Mouse (Mus musculus) left cerebral cortex, postnatal 14 days (tissue): ENCODE measurements around the gene Cyp4f14. TPM values are rescaled to one million over a fixed set of nuclear protein-coding genes. Genes with fewer than 3 reads are reported as not detected.

Source experiments
- DNase-seq, 2 experiments: peaks; one replicate each; pipeline ENCODE4 v3.0.0; 2021 to 2022; ENCODE audit warnings: low spot score in 2 of 2, mixed read lengths in 1 of 2
- intact Hi-C: fragments of 180-260 bp; cut with DNase I; formaldehyde crosslinking; loops from one replicate; pipeline ENCODE4 v1.15.1; 2025
- long read RNA-seq, 2 experiments: library from polyadenylated mRNA; stranded (forward); transcript quantifications; one replicate each; pipeline ENCODE4 v2.0.0; 2021
- total RNA-seq, 2 experiments: library from RNA; stranded (reverse); gene quantifications; 2 replicates each; pipeline ENCODE4 v1.2.3; 2021

Cyp4f14 gene
- 1 to 10 TPM; 3.3 to 3.4 TPM for total RNA-seq
- long read RNA-seq, experiment 1, partial matches to known transcripts = 0 of 8 reads
- long read RNA-seq, experiment 1, other reads (novel, unspliced or antisense) = 6 of 8 reads
- long read RNA-seq, experiment 2, partial matches to known transcripts = 0 of 4 reads
- long read RNA-seq, experiment 2, other reads (novel, unspliced or antisense) = 3 of 4 reads

DNA sequence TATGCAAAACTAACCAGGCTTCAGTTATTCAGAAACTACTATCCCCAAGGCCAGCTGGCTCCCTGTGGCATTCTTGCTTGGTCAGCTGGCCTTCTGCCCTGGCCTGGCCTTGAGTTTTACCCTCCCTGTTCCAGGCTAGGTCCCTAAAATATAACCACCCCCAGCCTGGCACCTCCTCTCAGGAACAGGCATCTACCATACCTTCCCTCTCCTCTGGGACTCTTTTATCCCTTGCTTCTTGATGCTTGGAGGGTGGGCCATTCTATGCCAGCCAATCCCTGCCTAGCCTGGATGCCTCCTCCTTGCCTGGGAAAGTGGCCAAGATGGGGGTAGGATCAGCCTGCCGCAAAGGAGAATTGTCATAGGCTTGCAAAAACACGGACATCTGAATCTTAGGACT, at the start of gene Cyp4f14:
Gene Cyp4f14 (minus strand): TSS at position 212 of the 400 bp plus-strand sequence.
- intact Hi-C loops = no loop called here
- DNase-seq = peak; percentile 9 to 15

DNA sequence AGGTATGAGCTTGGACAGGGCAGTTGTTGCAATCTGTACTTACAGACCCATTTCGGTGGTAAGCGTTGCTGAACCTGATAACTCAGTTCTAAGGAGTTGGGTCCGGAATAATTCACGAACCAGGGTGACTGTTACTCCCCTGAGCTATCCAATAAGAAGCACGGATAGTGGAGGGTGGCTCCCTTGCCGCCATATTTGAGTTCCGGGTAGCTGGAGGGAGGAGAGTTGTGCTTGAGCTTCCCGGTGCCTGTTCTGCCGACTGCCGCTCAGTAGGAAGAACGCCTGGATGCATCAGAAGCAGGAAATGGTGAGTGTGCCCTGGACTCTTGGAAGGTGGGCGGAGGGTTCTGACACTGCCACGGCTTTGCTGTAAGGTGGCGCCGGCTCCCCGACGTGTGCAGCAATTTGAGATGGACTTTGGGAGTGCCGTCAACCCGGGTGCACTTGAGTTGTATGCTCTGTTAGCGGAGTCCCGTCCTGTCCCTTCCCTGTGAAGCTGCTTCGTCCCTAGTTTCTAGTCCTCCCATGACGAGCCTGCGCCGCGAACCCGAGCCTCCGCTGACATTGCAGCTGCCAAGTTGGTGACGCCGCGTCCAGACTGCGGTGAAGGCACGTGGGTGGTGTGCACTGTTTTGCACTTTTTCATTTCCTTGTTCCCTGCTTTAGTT, 48.6 kb upstream of the Cyp4f14 start, which contains the start of gene Zfp472:
Gene Zfp472 (plus strand): TSS at position 192 of the 668 bp plus-strand sequence.
- intact Hi-C loops = no loop called here
- DNase-seq = peak; percentile 92 to 95

DNA sequence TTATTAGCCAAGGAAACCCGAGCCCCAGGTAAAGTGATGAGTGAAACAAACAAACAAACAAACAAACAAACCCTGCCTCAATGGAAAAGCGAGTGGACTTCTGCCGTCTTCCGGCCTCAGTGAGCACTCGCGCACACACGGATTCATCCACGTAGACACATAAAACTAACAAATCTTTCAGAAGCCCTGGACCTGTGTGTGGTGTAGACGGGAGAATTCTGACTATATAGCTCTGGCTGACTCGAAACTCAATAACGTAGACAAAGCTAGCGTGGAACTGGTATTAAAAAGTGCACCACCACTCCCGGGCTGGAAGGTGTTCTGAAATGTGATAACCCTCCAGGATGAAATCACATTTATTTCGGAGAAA, 48.1 kb upstream of the Cyp4f14 start:
- peak in 1 of 2 experiments; percentile 4 for DNase-seq
- intact Hi-C loops = no loop called here

DNA sequence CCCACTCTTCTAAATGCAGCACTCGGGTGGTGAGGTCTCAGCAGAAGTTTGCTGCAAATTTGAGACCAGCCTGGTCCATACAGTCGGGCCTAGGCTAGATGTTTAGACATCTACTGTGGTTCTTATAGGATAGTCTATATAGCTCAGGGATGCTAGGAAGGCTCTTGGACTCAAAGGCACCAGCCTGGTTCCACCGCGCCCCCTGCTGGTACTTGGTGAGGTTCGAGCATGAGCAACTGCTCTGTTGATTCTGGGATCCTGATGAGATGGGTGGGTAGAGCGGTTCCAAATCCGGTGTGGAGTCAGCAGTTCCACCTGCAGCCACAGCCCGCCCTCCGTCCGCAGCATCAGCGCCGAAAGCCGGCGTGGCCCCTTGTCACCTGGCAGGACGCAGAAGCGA, 34.3 kb upstream of the Cyp4f14 start:
- intact Hi-C loops = no loop called here
- DNase-seq = peak; percentile 89

DNA sequence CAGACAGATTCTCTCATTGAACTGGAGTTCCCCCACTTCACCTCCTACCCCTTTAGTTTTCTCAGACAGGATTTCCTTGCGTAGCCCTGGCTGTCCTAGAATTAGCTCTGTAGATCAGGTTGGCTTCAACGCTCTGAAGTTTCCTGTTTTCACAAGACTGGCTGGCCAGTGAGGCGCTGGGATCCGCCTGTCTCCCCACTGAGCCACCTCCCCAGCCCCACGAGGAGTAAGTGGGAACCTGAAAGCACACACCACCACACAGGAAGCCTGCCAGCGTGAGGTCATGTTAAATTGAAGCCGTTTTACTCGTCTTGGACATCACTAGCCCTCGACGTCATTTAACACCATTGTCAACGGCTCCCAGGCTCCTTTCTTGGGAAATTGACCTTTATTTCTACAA, 33.9 kb upstream of the Cyp4f14 start:
- intact Hi-C loops = no loop called here
- DNase-seq = no peak

DNA sequence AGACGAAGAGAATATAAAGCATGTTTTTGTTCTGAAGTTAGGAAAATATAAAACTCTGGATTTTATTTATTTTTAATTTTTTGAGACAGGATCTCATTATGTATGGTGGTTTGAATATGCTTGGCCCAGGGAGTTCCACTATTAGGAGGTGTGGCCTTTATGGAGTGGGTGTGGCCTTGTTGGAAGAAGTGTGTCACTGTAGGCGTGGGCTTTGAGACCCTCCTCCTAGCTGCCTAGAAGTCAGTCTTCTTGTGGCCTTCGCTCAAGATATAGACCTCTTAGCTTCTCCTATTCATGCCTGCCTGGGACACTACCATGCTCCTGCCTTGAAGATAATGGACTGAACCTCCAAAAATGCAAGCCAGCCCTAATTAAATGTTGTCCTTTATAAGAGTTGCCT, 33.0 kb upstream of the Cyp4f14 start:
- intact Hi-C loops = no loop called here
- no peak for DNase-seq

DNA sequence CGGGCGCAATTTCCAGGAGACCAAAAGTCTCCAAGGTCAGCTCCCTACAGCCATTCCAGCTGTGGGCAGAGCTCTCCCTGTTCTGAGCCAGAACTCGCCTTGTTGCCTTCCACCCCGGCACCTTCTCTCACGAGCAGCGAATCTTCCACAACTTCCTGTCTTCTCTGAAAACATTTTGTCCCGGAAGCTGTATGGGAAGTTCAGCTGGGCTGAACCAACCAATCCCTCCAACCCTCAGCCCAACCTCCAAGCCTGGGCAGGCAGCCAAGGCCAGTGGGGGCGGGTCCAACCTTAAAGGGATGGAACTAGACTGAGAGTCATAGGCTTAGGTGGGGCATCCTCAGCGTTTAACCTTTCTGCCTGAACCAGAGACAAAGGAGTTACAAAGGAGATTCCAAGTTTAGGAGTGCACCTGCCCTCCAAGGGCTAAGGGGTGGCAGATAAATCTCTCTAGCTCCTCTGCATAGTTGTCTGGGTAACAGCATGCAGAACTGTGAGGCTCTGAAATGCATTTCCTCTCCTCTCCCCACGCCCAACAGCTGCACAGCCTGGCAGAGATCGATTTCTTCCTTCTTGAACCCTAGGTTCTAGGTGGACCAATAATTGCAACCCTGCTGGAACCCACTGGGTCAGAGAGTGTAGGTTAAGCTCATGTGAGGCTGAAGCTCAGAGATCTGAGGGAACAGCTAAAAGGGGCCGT, 30.2 kb upstream of the Cyp4f14 start, which contains the start of gene Cyp4f13:
Gene Cyp4f13 (minus strand): TSS at position 188 of the 700 bp plus-strand sequence.
- intact Hi-C loops = loop anchor here (5.0 kb wide), 1 partner anchor 40 kb away; no protein-coding TSS in a partner anchor
- peak; percentile 88 to 90 for DNase-seq

DNA sequence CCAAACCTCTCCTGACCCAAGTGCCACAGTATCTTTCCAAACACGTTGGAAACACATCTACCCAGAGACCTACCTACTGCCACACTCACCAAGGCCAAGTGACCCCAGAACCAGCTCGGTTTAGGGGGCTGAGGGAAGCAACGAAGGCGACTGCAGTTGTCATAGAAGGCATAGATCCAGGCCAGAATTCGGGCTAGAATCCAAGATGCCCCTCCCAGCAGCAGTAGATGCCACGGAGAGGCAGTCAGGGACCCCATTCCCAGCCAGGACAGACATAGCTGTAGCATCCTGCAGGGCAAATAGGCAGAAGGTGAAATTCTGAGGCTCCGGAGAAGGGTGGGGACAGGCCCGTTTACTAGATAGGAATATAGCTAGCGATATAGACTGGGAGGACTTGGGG, 29.6 kb upstream of the Cyp4f14 start:
- intact Hi-C loops = loop anchor here (5.0 kb wide), 1 partner anchor 39 kb away; no protein-coding TSS in a partner anchor
- no peak for DNase-seq

DNA sequence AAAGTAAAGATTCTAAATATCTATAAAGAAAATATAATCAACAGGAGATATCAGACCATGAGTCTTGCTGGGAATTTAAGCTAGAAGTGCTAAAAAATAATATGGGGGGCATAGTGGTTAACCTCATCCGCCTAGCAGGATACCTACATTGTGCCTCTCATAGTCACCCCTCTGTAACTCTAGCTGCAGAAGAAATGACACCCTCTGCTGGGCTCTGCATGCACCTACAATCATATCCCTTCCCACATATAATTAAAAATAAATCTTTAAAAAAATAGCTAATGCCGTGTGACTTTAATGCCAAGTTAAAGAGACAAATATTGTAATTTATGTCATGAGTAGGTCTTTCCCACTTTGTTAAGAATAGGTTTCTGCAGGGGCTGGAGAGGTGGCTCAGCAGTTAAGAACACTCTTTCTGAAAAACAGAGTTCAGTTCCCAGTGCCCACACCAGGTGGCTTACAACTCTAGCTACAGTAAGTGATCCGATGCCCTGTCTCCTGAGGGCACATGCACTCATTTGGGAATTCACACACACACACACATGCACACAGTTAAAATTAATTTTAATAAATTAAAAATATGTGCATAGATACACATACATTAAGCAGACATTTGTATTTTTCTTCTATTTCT, 27.4 kb upstream of the Cyp4f14 start:
- DNase-seq = no peak
- intact Hi-C loops = loop anchor here (5.0 kb wide), 1 partner anchor 37 kb away; no protein-coding TSS in a partner anchor

DNA sequence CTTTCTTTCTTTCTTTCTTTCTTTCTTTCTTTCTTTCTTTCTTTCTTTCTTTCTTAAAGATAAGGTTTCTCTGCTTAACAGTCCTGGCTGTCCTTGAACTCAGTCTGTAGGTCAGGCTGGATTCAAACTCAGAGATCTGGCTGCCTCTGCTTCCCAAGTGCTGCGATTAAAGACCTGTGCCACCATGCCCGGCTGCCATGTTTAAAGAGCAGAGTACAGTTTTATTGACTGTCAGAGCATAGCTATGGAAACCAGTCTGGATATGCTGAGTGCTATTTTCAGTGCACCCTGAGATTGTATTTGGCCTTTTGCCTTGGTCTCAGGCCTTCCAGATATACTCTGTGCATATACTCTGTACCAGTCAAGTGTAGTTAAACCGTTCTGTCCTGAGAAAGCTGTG, 26.5 kb upstream of the Cyp4f14 start:
- intact Hi-C loops = no loop called here

DNA sequence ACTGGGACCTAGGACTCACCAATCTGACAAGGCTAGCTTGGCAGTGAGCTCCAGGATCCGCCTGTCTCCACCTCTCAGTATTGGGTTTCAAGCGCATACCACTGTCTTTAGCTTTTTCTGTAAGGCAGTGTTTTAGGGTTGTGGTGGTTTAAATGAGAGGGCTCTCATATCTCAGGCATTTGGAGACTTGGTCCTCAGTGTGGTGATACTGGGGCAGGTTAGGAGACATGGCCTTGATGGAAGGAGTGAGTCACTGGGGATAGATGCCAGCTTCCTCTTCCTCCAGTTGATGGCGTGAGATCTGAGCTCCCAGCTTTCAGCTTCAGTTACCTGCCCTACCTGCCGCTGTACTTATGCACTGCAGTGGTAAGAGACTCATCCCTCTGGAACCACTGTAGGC, 22.7 kb upstream of the Cyp4f14 start:
- no peak for DNase-seq
- intact Hi-C loops = no loop called here

More for the DNA sequence above, 26.5 kb upstream of the Cyp4f14 start:
- DNase-seq = no peak

DNA sequence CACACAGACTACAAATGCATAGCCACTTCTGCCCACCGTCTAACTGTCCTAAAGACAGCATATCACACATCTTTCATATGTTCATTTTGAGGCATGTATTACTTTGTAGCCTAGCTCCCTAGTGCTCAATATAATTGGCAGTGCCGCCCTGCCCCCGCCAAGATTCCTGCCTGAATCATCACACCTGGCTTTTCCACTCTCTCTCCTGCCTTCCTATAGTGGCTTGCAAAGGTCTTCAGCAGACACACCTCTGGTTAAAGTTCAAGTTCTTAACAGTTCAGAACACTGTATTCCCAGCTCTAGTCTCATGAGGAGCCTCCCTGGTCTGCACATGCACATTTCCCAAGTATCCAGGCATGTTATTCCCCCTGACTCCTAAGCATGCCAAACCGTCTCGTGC, 10.7 kb upstream of the Cyp4f14 start:
- DNase-seq = no peak
- intact Hi-C loops = no loop called here

DNA sequence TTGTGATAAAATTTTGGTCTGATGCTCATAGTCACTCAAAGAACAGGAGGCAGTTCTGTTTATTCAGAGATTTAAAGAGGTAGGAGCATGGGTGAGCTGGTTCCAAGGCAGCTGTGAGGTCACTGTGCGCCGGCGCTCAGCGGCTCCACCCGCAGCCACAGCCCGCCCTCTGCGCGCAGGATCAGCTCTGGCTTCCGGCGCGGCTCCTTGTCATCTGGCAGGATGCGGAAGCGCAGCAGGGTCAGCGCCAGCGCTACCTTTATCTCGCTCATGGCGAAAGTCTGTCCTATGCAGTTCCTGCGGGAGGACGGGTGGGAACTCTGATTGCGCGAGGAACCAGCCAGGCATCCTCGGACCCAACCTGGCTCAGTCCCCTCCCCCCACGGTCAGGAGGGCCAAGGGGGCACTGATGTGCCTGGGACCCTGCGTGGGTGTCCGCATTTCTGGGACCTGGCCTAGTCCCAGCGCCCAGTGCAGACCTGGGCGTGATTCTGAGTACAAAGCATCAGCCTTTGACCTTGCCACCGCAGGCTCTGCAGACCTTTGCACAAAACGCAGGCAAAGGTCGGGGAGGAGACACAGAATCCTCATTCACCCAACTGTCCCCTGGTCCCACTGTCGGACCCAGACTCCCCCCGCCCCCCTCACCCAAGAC, 7.6 kb upstream of the Cyp4f14 start:
- peak; percentile 71 to 74 for DNase-seq
- intact Hi-C loops = no loop called here

DNA sequence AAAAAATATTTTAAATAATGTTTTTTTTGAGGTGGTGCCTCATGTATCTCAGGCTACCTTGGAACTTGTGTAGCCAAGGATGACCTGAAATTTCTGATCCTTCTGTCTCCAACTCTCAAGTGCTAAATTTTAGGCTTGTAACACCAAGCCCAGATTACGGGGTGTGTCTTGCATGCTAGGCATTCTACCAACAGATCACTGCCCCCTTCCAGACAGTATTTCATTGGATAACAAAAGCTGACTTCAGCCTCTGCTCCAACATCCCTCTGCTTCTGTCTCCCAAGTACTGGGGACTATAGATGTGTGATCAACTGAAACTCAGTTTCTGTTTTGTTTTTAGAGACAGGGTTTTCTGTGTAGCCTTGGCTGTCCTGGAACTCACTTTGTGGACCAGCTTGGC, 6.5 kb upstream of the Cyp4f14 start:
- intact Hi-C loops = no loop called here
- no peak for DNase-seq

DNA sequence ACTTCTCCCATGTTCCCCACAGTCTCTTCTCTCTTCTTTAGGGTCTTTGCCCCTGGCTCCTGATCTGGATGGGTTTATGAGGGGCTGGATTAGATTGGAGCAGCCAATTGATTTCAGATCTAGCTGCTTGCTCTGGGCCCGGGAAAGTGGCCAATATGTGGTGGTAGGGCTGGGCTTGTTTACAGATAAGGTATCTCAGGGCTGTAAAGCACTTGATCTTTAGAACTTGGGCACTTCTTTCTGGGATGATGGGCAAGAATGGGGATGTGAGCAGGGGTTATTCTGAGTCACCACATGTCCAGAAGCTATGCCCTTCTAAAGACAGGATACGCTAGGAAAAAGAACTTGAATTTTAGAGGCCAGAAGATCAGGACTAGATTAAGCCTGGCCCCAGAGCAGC, 2.0 kb upstream of the Cyp4f14 start:
- no peak for DNase-seq
- intact Hi-C loops = no loop called here

DNA sequence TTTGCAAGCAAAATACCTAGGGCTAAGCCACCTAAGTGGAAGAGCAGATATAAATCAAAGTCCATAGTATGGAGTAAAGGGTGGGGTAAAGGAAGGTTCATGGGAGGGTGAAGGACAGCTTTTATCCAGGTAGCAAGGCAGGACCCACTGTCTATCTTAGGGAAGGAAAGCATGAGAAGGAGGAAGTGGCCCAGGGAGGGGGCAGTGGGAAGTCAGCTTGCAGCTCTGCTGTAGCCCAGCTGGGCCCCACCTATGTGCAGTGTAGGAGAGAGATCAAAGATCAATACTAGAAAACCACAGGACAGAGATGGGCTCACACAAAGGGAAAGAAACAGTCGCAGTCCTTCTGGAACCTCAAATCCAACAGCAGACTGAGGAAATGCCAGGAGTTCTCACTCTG, 1.1 kb downstream of the Cyp4f14 start:
- no peak for DNase-seq
- intact Hi-C loops = no loop called here

DNA sequence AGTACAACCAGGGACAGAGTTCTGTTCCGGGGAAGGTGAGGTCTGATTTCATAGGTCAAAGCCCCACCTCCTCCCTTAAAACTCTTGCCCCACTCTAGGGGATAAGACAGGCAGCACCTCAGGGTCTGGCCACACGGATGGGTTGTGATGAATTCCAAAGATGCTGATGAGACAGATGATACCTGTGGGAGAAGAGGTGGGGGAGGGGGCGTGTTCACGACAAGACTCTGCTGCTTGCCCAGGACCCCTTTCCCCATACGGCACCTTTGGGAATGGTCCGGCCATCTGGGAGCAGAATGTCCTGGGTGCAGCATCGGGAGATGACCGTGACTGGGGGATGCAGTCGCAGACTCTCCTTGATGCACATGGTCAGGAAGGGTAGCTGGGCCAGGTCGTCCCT, 11.0 kb downstream of the Cyp4f14 start:
- DNase-seq = no peak
- intact Hi-C loops = loop anchor here (5.0 kb wide), 1 partner anchor 41 kb away; the partner anchor contains the start of gene Cyp4f13

DNA sequence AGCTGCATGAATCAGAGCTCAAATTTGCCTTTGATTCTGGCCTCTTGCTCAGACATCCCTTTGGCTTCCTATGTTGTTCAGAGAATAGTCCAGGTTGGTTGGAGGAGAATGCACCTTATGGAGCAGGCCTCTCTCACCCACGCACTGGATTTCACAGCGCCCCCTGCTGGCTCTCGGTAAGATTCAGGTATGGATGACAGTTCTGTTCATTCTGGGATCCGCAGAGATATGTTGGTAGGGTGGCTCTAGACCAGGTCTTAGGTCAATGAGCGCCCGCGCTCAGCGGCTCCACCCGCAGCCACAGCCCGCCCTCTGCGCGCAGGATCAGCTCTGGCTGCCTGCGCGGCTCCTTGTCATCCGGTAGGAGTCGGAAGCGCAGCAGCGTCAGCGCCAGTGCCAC, 11.9 kb downstream of the Cyp4f14 start:
- intact Hi-C loops = loop anchor here (5.0 kb wide), 1 partner anchor 42 kb away; the partner anchor contains the start of gene Cyp4f13
- peak in 1 of 2 experiments; percentile 23 for DNase-seq

DNA sequence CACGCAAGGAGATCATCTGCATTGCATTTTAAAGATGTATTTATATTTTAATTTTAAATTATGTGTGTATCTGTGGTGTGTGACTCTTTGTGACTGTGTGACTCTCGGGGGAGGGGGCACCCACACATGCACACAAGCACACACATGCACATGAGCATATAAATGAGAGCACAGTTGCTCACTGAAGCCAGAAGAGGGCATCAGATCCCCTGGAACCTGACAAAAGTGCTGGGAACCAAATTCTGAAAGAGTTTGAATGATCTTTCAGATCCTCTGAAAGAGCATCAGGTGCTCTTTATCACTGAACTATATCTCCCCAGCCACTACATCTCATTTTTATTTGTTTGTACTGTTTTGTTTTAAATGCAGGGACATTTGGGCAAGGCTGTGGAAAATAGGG, 12.7 kb downstream of the Cyp4f14 start:
- no peak for DNase-seq
- intact Hi-C loops = no loop called here
